Mouse (Mus musculus) heart, postnatal 0 days (tissue): Measurements from ENCODE around the gene Plcb1.

Source experiments
- CTCF ChIP-seq: IDR thresholded peaks from 2 replicates; pipeline ENCODE4 v1.5.1; 2016; ENCODE audit warnings: antibody characterized with exemption, control low read depth, low read depth
- EP300 ChIP-seq: IDR thresholded peaks from 2 replicates; pipeline ENCODE4 v1.6.1; 2016; ENCODE audit warnings: antibody characterized with exemption, low read depth

- TF ChIP-seq CTCF (no peak), EP300 (no peak)
Observed at GRCm38 (mm10) chr2:135230262-135230661, 444.4 kb downstream of the Plcb1 start.
